Mouse (Mus musculus) C2C12 (cell line): Measurements from ENCODE around the gene Gm10471.
"Not testable (repeated sequence)": the region's sequence is repeated elsewhere in the genome, so short reads cannot be mapped to it uniquely, and the experiment has no call there.

Experiments used
- CEBPB ChIP-seq: IDR thresholded peaks from one replicate; pipeline ENCODE4 v1.6.1; 2011; ENCODE audit warnings: low read depth, mild to moderate bottlenecking, control low read depth, moderate library complexity
- CTCF ChIP-seq: IDR thresholded peaks from one replicate; pipeline ENCODE4 v1.5.1; 2011; ENCODE audit not compliant: control insufficient read depth, insufficient read depth, insufficient read length
- USF1 ChIP-seq: IDR thresholded peaks from one replicate; pipeline ENCODE4 v1.6.1; 2011; ENCODE audit warnings: low read depth, mild to moderate bottlenecking, control low read depth, moderate library complexity

GRCm38 (mm10) chr5:26089191-26089590 is at the start of gene Gm10471:
- TF ChIP-seq USF1, CEBPB, CTCF: not testable (repeated sequence)
